Mouse (Mus musculus) retina, adult 2 months (tissue): ENCODE results near the gene Prkcg.

Source experiments
- DNase-seq: peaks from one replicate; pipeline ENCODE4 v3.0.0-alpha.2; 2012; ENCODE audit warnings: low read depth, low spot score

Gene Prkcg

DNA sequence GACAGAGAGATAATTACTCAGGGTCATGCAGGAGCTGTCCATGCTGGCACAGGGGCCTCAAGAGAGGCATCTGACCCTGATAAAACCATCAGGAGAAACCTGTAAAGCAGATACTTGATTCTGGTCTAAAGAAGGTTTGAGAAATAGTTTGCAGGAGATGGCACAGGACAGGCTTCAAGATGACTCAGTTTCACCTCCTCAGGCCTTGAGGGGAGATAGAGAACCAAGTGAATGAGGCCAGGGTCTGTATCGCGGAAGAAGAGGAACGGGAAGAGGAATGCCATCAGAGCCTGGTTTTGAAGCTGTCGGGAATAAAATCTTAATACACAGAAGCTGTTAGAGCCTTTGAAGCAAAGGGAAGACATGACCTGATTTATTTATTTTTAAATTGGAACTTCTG, 28.7 kb downstream of the Prkcg start:
- DNase-seq: no peak

DNA sequence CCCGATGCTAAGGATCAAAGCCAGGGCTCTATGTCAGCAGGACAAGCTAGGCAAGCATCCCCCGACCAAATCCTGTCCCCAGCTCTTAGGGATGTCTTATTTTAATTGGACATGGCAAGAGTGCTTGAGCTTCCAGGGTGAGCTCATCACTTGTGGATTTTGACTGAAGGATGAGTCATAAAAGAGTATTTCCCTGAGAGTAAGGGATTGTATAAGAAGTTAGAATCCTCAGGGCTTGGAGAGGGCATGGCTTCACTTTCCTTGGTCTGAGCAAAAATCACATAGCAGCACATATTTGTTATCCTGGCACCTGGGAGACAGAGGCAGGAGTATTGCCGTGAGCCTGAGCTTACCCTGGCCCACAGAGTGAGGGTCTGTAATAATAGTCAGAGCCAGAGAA, 31.9 kb downstream of the Prkcg start:
- no peak for DNase-seq

DNA sequence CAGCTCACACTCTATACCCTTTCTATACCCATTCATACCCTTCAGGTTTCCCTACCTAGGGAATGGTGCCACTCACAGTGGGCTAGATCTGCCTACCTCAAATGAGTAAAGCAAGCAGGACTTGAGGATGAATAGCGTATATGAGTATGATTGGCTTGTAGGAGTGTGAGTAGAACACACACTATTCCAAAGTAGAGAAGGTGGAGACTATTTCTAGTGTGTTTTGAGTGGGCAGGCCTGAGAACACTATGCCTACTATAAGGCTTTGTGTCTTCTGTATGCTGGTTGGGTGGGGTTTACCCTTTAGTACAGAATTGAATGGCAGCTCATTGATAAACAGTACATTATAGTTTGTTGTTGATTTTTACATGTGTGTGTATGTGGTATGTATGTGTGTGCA, 34.8 kb downstream of the Prkcg start:
- no peak for DNase-seq

DNA sequence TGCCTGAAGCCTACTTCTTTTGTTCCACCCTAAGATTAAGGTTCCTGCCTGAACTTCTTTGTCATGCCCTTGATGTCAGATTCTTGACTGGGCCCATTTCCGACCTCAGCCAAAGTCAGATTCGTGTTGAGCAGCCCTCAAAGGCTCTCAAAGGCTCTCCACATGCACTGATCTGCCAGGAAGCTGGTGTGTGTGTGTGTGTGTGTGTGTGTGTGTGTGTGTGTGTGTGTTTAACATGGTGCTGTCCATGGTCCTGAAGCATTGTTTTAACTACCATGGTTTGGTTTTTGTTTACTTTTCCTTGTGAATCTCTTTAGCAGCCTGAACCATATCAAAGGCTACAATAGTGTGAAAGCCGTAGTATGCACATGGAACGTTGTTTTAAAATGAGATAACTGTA, 39.0 kb downstream of the Prkcg start:
- no peak for DNase-seq

DNA sequence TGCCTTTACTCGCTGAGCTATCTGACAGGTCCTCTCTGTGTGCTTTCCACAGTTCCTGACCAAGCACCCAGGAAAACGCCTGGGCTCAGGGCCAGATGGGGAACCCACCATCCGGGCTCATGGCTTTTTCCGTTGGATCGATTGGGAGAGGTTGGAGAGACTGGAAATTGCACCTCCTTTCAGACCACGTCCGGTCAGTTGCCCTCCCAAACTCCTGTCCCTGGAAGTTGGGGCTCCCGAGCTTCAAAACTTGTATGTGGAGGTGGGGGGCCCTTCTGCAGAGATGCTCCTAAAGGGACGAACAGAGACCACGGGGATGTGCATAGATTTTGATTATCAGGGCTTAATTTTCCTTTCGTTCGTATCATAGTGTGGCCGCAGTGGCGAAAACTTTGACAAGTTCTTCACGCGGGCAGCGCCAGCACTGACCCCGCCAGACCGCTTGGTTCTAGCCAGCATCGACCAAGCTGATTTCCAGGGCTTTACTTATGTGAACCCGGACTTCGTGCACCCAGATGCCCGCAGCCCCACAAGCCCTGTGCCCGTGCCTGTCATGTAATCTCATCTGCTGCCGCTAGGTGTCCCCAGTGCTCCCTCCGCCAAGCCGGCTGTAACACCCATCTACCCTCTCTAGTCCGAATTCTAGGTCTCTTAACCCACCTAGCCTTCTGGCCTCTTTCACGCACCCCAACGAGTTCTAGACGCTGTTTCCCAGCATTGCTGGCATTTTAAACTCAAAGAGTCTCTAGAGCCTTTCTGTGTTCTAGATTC, 41.0 kb downstream of the Prkcg start:
- peak; percentile 58 for DNase-seq

DNA sequence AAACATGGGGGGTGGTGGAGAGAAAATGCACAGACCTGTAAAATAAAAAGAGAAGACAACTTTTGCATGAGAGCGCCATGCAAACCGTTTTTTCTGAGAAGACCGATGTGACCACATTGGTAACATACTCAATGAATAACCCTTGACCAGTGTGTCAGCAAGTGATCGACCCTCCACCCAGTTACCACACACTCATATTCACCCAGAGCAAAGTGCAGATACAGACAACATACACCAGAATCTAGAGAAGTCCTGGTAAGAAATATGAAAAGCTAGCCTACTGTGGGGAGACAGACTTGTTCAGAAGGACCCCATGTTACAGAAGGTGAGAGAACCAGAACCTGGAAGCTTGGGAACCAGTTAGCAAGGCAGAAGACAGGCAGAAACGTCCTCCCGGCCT, 42.2 kb downstream of the Prkcg start:
- DNase-seq: no peak

DNA sequence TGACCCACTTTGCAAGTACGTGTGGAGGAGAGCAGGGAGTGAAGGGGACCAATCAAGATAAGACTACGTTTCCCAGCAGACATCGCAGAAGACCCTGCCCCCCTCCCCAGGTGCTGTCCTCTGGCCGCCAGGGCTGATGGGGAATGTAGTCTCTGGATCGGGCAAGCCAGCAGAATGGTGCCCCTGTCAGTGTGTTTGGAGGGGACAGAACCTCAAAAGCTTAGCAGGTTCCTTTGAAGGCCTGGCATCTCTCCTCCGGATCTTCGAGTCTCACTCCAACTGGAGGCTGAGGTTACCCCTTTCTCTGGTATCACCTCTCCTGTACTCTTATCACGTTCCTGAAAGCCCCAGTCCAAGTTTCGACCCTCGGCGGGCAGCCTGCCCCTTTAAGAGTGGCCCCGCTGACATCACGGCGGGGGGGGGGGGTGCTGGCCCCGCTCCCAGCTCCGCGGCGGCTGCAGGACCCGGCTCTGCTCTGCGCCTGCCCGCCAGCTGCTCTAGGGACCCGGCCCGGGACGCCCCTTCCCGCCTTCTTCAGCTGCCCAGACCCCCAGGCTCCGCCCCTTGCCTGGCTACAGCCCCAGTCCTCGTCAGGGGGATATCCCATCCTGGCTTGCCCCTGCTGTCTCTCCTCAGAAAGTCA, 42.7 kb downstream of the Prkcg start:
- peak; percentile 73 for DNase-seq

DNA sequence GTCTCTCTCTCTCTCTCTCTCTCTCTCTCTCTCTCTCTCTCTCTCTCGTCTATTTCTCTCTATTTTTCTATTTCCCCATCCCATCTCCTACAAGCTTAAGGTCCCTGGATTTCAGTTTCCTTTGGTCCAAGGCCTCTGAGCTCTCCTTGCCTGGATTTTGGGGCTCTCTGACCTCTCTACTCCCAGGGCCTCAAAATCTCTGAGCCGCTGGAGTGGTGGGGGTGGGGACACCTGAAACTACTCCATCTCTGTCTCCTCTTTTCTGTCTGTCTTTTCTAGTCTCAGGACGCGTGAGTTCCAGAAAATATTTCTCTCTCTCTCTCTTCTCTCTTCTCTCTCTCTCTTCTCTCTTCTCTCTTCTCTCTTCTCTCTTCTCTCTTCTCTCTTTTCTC, 43.2 kb downstream of the Prkcg start:
- DNase-seq: no peak

DNA sequence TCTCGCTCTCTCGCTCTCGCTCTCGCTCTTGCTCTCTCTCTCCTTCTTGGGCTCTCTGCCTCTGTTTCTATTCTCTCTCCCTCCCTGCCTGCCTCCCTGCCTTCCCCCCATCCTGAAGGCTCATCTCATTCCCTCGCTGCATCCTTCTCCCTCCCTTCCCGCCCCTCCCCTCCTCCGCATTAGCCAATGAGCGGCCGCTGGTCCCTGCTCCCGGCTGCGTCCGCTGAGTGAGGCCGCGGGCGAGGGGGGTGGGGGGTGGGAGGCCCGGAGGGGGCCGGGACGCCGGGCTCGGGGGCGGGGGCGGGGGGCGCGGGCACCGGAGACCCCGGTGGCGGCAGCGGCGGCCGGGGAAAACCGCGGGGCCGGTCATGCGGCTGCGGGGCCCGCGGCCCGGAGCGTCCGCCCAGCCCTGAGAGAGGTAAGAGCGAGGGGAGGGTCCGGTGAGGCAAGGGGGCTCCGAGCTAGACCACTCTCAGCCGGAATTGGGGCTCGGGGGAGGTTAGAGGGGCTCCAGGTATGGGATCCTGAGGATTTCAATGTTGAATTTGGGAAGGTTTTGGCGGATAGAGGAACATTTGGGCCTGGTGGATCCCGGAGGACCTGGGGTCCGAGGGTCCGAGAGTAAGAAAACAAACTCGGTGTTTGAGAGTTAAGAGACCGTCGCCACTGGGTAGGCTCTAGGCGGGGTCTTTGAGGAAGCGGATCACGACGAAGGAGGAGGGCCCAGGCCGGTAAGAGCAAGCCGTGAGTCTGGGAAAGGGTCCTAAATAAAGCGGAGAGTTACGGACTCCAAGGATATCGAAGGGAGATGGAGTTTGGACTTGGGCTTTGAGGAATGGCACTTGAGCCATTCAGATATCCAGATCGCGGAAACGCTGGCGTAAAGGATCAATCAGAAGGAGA, 43.9 kb downstream of the Prkcg start, which contains the start of gene Cacng7:
TSS of gene Cacng7 (plus strand) at position 337 of the 903 bp plus-strand sequence.
- DNase-seq: peak; percentile 60

DNA sequence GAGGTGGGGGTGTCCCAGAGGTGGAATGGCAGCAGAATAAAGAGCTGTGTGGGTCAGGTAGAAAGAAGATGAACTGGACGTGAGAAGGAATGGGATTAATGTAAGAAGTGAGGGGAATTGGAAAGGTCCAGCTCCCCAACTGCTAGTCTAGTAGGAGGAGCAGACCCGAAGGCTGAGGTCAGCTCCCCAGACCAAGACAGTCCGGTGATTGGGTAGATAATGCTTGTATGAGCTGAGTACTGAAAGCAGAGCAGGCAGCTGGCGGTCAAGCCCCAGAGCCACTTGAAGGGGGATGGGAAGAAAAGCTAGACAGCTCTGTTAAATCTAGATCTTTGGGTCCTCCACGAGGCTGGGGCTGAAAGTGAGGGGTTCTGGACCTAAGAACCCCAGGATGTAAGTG, 44.6 kb downstream of the Prkcg start:
- DNase-seq: no peak

DNA sequence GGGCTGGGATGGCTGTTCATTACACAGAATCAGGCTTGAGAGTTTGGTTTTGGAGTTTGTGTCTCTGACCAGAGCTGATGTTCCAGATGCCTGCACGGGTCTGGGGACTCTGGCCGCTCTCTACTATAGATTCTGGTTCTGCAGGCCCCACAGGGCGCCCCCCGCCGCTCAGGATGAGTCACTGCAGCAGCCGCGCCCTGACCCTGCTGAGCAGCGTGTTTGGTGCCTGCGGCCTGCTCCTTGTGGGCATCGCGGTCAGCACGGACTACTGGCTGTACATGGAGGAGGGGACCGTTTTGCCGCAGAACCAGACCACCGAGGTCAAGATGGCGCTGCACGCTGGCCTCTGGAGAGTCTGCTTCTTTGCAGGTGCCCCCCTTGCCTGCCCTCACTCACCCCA, 47.4 kb downstream of the Prkcg start:
- DNase-seq: no peak

DNA sequence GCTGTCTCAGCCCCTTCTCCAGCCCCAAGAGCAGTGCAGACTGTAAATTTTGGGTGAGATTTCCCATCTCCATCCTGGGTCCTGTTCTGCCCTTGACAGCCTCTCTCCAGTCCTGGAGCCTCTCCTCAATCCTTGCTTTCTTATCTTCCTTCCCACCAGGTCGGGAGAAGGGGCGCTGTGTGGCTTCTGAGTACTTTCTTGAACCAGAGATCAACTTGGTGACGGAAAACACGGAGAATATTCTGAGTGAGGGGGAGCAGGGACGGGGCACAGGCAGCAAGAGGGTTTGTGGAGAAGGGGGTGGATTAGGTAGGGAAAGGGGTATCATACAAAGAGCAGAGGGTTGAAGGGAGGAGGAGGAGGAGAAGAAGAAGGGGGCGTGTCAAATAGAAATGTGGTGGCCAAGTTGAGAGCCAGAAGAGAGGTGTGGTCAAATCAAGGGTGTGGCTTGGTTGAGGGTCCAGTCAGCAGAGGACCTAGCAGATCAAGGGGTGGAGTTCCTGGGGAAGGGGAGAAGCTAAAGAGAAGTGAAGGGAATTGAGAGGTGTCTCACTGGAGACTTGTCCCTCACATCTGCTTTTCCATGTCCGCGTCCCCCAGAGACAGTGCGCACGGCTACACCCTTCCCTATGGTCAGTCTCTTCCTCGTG, 49.4 kb downstream of the Prkcg start:
- DNase-seq: no peak

DNA sequence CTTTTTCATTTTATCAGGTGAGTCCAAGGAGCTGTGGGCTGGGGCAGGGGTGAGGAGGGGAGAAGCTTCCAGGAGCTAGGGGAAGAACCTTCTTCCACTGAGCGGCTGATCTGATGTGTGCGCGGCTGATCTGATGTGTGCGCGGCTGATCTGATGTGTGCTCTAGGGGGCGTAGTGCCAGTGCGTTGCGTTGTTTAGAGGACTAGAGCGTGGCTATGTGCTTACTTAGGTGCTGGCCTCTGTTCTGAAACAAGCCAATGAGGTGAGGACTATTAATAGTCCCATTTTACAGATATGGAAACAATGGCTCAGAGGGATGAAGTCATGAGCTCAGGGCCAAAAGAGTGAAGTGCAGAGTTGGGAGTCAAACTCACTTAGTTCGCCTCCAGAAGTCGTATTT, 50.0 kb downstream of the Prkcg start:
- no peak for DNase-seq

DNA sequence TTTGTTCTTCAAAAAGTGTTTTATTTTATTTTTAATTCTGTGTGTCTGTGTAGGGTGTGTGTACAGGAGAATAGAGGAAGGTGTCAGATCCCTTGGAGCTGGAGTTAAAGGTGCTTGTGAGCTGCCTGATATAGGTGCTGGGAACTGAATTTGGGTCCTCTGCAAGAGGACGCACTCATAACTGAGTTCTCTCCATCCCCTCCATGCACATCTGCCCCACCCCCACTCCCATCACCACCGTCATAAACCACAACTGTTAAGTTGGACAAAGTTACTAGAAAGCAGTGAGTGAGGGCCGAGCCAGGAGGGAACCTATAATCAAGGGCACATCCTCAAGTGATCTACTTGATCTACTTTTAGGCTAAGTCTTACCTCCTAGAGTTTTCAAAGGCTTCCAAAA, 54.9 kb downstream of the Prkcg start:
- no peak for DNase-seq

DNA sequence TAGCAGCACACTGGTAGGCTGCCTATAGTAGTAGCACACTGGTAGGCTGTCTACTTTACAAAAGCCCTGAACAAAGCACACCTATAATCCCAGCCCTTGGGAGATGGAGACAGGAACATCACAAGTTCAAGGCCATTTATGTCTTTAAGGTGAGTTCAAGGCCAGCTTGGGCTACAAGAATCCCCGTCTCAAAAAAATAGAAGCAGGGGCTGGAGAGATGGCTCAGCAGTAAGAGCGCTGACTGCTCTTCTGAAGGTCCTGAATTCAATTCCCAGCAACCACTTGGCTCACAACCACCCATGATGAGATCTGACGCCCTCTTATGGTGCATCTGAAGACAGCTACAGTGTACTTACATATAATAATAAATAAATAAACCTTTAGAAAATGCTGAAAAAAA, 56.3 kb downstream of the Prkcg start:
- no peak for DNase-seq

DNA sequence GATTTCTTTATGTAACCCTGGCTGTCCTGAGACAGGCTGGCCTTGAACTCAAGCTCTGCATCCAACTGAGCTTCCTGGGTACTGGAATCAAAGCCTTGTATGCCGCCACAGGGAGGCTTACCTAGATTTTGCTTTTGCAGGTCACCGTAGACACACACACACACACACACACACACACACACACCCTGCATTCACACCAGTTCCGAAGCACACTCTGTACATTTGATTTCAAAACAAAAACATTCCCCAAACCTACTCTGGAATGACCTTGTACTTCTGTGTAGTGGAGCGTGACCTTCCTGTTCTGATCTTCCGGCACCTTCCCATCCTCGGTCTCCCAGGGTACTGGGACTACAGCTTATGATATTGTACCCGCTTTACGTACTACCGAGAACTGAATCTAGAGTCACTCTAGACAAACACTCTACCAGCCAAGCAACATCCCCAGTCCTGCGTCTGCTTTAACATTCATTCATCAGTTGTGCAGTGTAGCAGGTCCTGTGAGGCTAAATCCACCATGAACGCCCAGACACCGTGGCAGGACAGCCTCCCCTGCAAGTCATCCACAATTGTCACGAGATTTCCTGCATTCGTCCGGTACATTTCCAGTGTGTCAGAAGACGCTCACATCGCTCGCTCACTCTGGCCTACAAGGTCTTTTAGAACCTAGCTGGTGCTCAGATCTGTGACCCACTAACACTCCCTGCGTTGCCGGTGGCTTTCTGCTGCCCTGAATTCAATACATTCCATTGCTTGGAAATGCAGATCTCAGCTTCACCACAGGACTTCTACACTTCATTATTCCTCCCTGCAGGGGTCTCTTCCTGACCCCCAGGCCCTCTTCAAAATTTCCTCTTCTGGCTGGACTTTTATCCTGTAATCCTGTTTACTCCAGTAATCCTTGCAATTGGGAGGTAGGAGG, 58.6 kb downstream of the Prkcg start:
- DNase-seq: no peak

DNA sequence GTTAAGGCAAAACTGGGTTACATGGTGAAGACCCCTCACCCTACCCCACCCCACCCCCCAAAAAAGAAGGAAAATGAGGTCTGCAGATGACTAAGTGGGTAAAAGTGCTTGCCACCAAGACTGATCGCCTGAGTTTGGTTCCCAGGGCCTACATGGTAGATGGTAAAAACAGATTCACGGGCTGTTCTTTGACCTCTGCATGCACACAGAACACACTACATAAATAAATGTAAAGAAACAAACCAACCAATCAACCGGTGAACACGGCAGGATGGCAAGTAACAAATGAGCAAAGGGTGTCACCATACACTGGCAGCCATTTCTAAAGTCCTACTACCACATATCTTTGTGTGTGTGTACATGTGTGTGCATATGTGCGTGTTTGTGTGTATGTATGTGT, 59.3 kb downstream of the Prkcg start:
- DNase-seq: no peak

DNA sequence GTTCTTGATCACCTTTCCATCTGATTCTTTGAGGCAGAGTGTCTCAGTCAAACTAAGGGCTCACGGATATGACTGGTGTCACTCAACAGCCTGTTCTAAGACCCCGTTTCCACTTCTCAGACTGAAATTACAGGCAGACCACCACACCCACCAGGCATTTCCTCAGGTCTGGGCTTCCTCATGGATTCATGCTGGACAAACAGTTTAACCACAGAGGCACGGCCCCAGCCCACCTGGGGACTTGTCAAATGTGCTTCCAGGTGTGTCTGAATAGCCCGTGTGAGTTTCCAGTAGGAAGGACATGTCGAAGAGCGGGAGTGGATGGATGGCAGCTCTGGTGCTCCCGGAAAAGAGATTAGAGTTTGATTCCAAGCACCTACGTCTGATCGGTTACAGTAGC, 60.8 kb downstream of the Prkcg start:
- no peak for DNase-seq

DNA sequence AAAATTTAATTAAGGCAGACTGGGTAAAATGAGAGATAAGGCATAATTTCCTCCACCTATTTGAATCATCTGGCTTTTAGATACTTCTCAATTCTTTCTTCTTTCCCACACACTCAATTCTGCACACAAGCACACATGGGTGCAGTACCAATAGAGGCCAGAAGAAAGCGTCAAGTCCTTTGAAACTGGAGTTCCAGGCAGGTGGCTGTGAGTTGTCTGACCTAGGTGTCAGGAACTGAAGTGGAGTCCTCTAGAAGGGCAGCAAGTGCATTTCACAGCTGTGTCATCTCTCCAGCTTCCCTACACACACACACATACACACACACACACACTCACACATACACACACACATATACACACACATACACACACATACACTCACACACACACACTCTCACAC, 62.6 kb downstream of the Prkcg start:
- no peak for DNase-seq

DNA sequence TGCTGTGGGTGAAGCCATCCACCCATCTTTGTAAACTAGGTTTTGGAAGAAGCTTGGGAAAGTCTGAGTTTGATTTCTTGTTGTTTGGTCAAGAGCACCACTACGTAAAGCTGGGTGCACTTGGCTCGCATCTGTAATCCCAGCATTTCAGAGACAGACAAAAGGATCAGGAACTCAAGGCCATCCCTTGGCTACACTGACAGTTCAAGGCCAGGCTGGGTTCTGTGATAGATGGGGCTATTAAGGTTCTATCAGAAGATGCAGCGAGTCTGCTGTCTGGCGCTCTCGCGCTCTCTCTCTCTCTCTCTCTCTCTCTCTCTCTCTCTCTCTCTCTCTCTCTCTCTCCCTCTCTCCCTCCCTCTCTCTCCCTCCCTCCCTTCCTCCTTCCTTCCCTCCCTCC, 65.9 kb downstream of the Prkcg start:
- DNase-seq: no peak

DNA sequence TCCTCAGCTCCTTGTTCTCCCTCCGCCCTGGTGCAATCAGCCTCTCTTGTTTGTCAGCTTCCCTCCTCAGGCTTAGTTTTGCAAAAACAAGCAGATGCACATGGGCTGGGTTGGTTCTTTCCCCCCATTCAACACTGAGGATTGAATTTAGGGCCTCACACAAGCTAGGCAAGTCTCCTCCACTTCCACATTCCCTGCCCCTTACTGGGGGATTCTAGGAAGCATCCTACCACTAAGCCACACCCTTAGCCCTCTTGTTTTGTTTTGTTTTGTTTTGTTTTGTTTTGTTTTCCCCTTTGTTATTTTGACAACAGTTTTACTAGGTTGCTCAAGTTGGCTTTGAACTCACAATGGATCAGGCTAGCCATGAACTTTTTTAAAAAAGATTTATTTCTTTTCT, 71.7 kb downstream of the Prkcg start:
- no peak for DNase-seq
